Mouse (Mus musculus) forebrain, embryonic 10.5 days (tissue): ENCODE data around the gene Tdgf1. TPM values are rescaled to one million over a fixed set of nuclear protein-coding genes. Genes with fewer than 3 reads are reported as not detected.
A peak's percentile ranks its signal among the peaks of the same experiment; 100 is the strongest.

ENCODE experiments used
- DNase-seq: peaks from one replicate; pipeline ENCODE4 v3.0.0-alpha.2; 2017; ENCODE audit warnings: low spot score; ENCODE audit errors: extremely low spot score
- H3K27ac ChIP-seq: fragments of 300-500 bp; sonication (generic); 2 replicates; pipeline ENCODE4 v1.5.1; 2016; ENCODE audit warnings: mild to moderate bottlenecking
- H3K27me3 ChIP-seq: fragments of 300-500 bp; sonication (generic); 2 replicates; pipeline ENCODE4 v1.6.1; 2016; ENCODE audit warnings: mild to moderate bottlenecking; ENCODE audit not compliant: poor library complexity, severe bottlenecking
- H3K36me3 ChIP-seq: fragments of 300-500 bp; sonication (generic); replicated peaks from 2 replicates; pipeline ENCODE4 v1.6.1; 2016; ENCODE audit warnings: mild to moderate bottlenecking, moderate library complexity
- H3K4me1 ChIP-seq: fragments of 300-500 bp; sonication (generic); 2 replicates; pipeline ENCODE4 v1.6.1; 2016
- H3K4me3 ChIP-seq: fragments of 300-500 bp; sonication (generic); 2 replicates; pipeline ENCODE4 v1.5.1; 2016; ENCODE audit warnings: mild to moderate bottlenecking, moderate library complexity
- H3K9me3 ChIP-seq: fragments of 300-500 bp; sonication (generic); 2 replicates; pipeline ENCODE4 v1.6.1; 2016; ENCODE audit warnings: mild to moderate bottlenecking, moderate library complexity
- WGBS: fragments of 180-500 bp; shearing (Covaris S2); methylation state at CpG from one replicate; pipeline ENCODE4 v1.1.7; 2016; 5-methylcytosine and 5-hydroxymethylcytosine counted together
- microRNA-seq: library from miRNA; unstranded; fragments of <30 nt; microRNA quantifications from one replicate; pipeline ENCODE4, GENCODE M21; 2017
- polyA plus RNA-seq: library from polyadenylated mRNA; unstranded; fragments of >200 nt; fragmentation: Nextera tagmentation; extraction: Ambion mirVana; gene quantifications from 2 replicates; pipeline ENCODE4 v1.2.1, GENCODE M21; 2016

Gene Tdgf1
- polyA plus RNA-seq, 1 experiment from 2014 or later: 0.61 TPM

GRCm38 (mm10) chr9:110896595-110896994 is 49.4 kb downstream of the Tdgf1 start:
- Histone ChIP-seq H3K4me3 (peak overlapping the region; percentile 35), H3K4me1 (peaks cover 22% of the 10 kb centered on the region), H3K27me3 (peaks cover 34% of the 10 kb centered on the region), H3K9me3 (no peaks in the 10 kb centered on the region), H3K36me3 (no peaks in the 10 kb centered on the region), H3K27ac (peak overlapping the region; percentile 44)
- 4% methylated on average over 6 of the region's 6 CpGs for WGBS
- peak; percentile 60 for DNase-seq

- Histone ChIP-seq H3K4me1 (peaks cover 26% of the 10 kb centered on the region), H3K27me3 (peaks cover 34% of the 10 kb centered on the region), H3K9me3 (no peaks in the 10 kb centered on the region), H3K27ac (peak overlapping the region; percentile 44), H3K36me3 (no peaks in the 10 kb centered on the region), H3K4me3 (peak overlapping the region; percentile 35)
- 21% methylated on average over 7 of the region's 7 CpGs for WGBS
- no peak for DNase-seq
Observed at GRCm38 (mm10) chr9:110895994-110896393, 50.0 kb downstream of the Tdgf1 start.

- H3K9me3 ChIP-seq: no peaks in the 10 kb centered on the region
- peaks cover 31% of the 10 kb centered on the region for H3K4me1 ChIP-seq
- H3K27ac ChIP-seq: peak overlapping the region; percentile 44
- H3K4me3 ChIP-seq: peak overlapping the region; percentile 35; the same call in 1 of the 2 replicates
- no peaks in the 10 kb centered on the region for H3K36me3 ChIP-seq
- WGBS: 48% methylated on average over 5 of the region's 5 CpGs
- H3K27me3 ChIP-seq: peaks cover 34% of the 10 kb centered on the region
- DNase-seq: no peak
Observed at GRCm38 (mm10) chr9:110895507-110895906, 50.5 kb downstream of the Tdgf1 start.

- H3K4me3 ChIP-seq: no peak overlapping the region
- DNase-seq: no peak
- H3K27me3 ChIP-seq: peaks cover 43% of the 10 kb centered on the region
- 72% methylated on average over 10 of the region's 10 CpGs for WGBS
- H3K9me3 ChIP-seq: no peaks in the 10 kb centered on the region
- peaks cover 44% of the 10 kb centered on the region for H3K4me1 ChIP-seq
- no peak overlapping the region for H3K27ac ChIP-seq
- no peaks in the 10 kb centered on the region for H3K36me3 ChIP-seq
Observed at GRCm38 (mm10) chr9:110893429-110893828, 52.5 kb downstream of the Tdgf1 start.

- DNase-seq: no peak
- peaks cover 49% of the 10 kb centered on the region for H3K4me1 ChIP-seq
- no peak overlapping the region for H3K27ac ChIP-seq
- H3K9me3 ChIP-seq: no peaks in the 10 kb centered on the region
- WGBS: 91% methylated on average over 3 of the region's 3 CpGs
- H3K36me3 ChIP-seq: no peaks in the 10 kb centered on the region
- no peak overlapping the region for H3K4me3 ChIP-seq
- H3K27me3 ChIP-seq: peaks cover 37% of the 10 kb centered on the region
Observed at GRCm38 (mm10) chr9:110892552-110892951, 53.4 kb downstream of the Tdgf1 start.

- Histone ChIP-seq H3K27ac (peak overlapping the region; percentile 13; the same call in 1 of the 2 replicates), H3K4me1 (peaks cover 47% of the 10 kb centered on the region), H3K27me3 (peaks cover 34% of the 10 kb centered on the region), H3K9me3 (no peaks in the 10 kb centered on the region), H3K36me3 (no peaks in the 10 kb centered on the region), H3K4me3 (no peak overlapping the region)
- WGBS: 85% methylated on average over 12 of the region's 12 CpGs
- no peak for DNase-seq
Observed at GRCm38 (mm10) chr9:110891077-110891828, 54.7 kb downstream of the Tdgf1 start.

- H3K36me3 ChIP-seq: no peaks in the 10 kb centered on the region
- peaks cover 37% of the 10 kb centered on the region for H3K4me1 ChIP-seq
- H3K4me3 ChIP-seq: no peak overlapping the region
- no peak for DNase-seq
- WGBS: 13% methylated on average over 21 of the region's 21 CpGs
- no peaks in the 10 kb centered on the region for H3K9me3 ChIP-seq
- H3K27me3 ChIP-seq: peaks cover 28% of the 10 kb centered on the region
- no peak overlapping the region for H3K27ac ChIP-seq
Observed at GRCm38 (mm10) chr9:110890026-110890783, 55.8 kb downstream of the Tdgf1 start.

Small RNAs within 50 kb of the gene (microRNA-seq; reads per million reads assigned to microRNA genes)
- not detected for gene Gm24269

Other genes starting within 250 kb of the Tdgf1 start
- gene Myl3, start 204.3 kb downstream of the Tdgf1 start, polyA plus RNA-seq: 0.27 and 0.54 TPM in 2 replicates
- 19.2 and 23.0 TPM in 2 replicates for gene Pth1r, start 199.0 kb downstream of the Tdgf1 start, polyA plus RNA-seq
- gene Prss42, start 148.0 kb downstream of the Tdgf1 start, polyA plus RNA-seq: not detected in 2 replicates
- gene Prss44, start 132.2 kb downstream of the Tdgf1 start, polyA plus RNA-seq: not detected in 2 replicates
- not detected in 2 replicates for gene Prss43, start 119.5 kb downstream of the Tdgf1 start, polyA plus RNA-seq
- not detected in 2 replicates for gene Prss45, start 111.6 kb downstream of the Tdgf1 start, polyA plus RNA-seq
- gene Prss46, start 101.7 kb downstream of the Tdgf1 start, polyA plus RNA-seq: not detected in 2 replicates
- gene Prss50, start 88.2 kb downstream of the Tdgf1 start, polyA plus RNA-seq: 0.76 and 1.1 TPM in 2 replicates
- gene Als2cl, start 66.3 kb downstream of the Tdgf1 start, polyA plus RNA-seq: 0.90 and 0.97 TPM in 2 replicates
- gene Tmie, start 66.0 kb downstream of the Tdgf1 start, polyA plus RNA-seq: 0.14 and 0.26 TPM in 2 replicates
- gene Fam240a, start 29.3 kb downstream of the Tdgf1 start, polyA plus RNA-seq: not detected in 2 replicates
- 0.09 TPM in 1 of 2 replicates, not detected in the other for gene Lrrc2, start 5.4 kb upstream of the Tdgf1 start, polyA plus RNA-seq
- gene Rtp3, start 44.4 kb upstream of the Tdgf1 start, polyA plus RNA-seq: 0.27 TPM in 1 of 2 replicates, not detected in the other
- not detected in 2 replicates for gene Ltf, start 73.1 kb upstream of the Tdgf1 start, polyA plus RNA-seq
- 0.74 TPM in 2 replicates for gene Ccrl2, start 111.4 kb upstream of the Tdgf1 start, polyA plus RNA-seq
- 41.8 and 42.1 TPM in 2 replicates for gene Lrrfip2, start 171.4 kb upstream of the Tdgf1 start, polyA plus RNA-seq